Mouse (Mus musculus) lung, postnatal 0 days (tissue): ENCODE measurements around the gene Gm20388.

Experiments
- CTCF ChIP-seq: IDR thresholded peaks from 2 replicates; pipeline ENCODE4 v1.5.1; 2016; ENCODE audit warnings: antibody characterized with exemption, mild to moderate bottlenecking
- EP300 ChIP-seq: IDR thresholded peaks from 2 replicates; pipeline ENCODE4 v1.6.1; 2016; ENCODE audit warnings: antibody characterized with exemption, mild to moderate bottlenecking, control low read depth

DNA sequence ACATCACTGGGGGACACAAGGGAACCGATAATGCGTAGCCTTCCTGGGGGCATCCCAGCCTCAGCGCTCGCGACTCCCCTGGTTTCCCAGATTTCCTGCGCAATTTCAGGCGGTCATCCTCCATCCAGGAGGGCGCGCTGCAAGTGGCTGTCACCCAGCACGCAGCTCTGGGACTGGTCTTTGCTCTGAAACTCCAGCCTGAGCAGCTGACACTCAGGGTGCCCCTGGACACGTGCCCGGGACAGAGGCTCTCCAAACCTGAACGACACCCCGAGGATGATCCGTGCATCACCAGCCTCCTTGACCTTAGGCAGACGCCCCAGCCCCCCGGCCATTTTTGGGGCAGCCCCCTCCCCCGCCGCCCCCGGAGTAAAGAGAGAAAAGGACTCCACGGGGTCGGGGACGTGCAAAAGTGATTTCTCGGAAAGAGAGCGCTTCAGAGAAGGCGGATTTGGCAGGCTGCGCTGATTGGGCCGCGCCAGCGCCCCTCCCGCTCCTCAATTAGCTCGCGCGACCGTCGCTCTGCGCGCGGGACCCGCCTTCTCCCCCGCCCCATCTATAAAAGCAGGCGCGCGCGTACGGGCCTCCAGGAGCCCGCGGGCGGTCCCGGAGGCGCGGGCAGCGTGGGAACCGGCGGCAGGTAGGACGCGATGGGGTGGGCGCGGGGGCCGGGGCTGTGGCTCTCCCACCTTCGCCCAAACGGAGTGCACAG lies 825.3 kb downstream of the Gm20388 start, which contains the start of gene Irf8:
- TF ChIP-seq CTCF: peak; percentile 58
- no peak for TF ChIP-seq EP300
